Mouse (Mus musculus) lung, postnatal 0 days (tissue): ENCODE measurements around the gene Lgals9.

Experiments
- CTCF ChIP-seq: IDR thresholded peaks from 2 replicates; pipeline ENCODE4 v1.5.1; 2016; ENCODE audit warnings: antibody characterized with exemption, mild to moderate bottlenecking
- EP300 ChIP-seq: IDR thresholded peaks from 2 replicates; pipeline ENCODE4 v1.6.1; 2016; ENCODE audit warnings: antibody characterized with exemption, mild to moderate bottlenecking, control low read depth

DNA sequence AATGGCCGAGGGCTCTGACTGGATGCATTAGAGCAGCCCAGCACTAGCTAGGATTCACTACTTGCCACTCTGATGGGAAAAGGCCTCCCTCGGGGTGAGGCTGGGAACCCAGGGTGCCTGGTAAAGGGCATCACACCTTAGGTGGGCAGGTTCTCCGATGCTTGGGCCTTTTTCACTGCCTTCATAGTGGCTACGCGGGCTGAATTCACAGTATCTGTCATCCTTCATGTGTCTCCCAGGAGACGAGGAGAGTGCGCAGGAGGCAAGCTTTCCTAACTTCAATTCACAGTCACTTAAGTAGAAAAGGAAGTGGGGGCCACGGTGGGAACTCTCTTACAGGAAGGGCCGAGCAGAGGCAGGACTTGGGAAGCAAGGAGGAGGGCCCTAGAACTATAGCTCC, 29.1 kb upstream of the Lgals9 start:
- TF ChIP-seq CTCF (no peak), EP300 (no peak)
